Mouse (Mus musculus): Measurements from ENCODE around the gene Robo3. TPM values are rescaled to one million over a fixed set of nuclear protein-coding genes. Genes with fewer than 3 reads are reported as not detected.

The Robo3 gene
- total RNA-seq, 2 experiments from 2014 or later, result not detected

- no peak for ATAC-seq (replicated peaks; ENCODE audit: low FRiP score, poor library complexity, severe bottlenecking)
Observed at GRCm38 (mm10) chr9:37432026-37432666, 900 bp downstream of the Robo3 start.

GRCm38 (mm10) chr9:37430582-37430981 is 2.5 kb downstream of the Robo3 start:
- ATAC-seq (replicated peaks; ENCODE audit: low FRiP score, poor library complexity, severe bottlenecking), result no peak

- ATAC-seq (replicated peaks; ENCODE audit: low FRiP score, poor library complexity, severe bottlenecking), result no peak
Observed at GRCm38 (mm10) chr9:37429326-37429725, 3.7 kb downstream of the Robo3 start.

GRCm38 (mm10) chr9:37421239-37421638 is 11.8 kb downstream of the Robo3 start:
- ATAC-seq (replicated peaks; ENCODE audit: low FRiP score, poor library complexity, severe bottlenecking), result no peak

GRCm38 (mm10) chr9:37420676-37421075 is 12.4 kb downstream of the Robo3 start:
- no peak for ATAC-seq (replicated peaks; ENCODE audit: low FRiP score, poor library complexity, severe bottlenecking)

- no peak for ATAC-seq (replicated peaks; ENCODE audit: low FRiP score, poor library complexity, severe bottlenecking)
Observed at GRCm38 (mm10) chr9:37418791-37419190, 14.3 kb downstream of the Robo3 start.

GRCm38 (mm10) chr9:37414666-37415065 is 18.4 kb downstream of the Robo3 start:
- no peak for ATAC-seq (replicated peaks; ENCODE audit: low FRiP score, poor library complexity, severe bottlenecking)

GRCm38 (mm10) chr9:37412989-37413388 is 20.1 kb downstream of the Robo3 start:
- ATAC-seq (replicated peaks; ENCODE audit: low FRiP score, poor library complexity, severe bottlenecking), result no peak

GRCm38 (mm10) chr9:37409698-37410445 is 23.2 kb downstream of the Robo3 start:
- no peak for ATAC-seq (replicated peaks; ENCODE audit: low FRiP score, poor library complexity, severe bottlenecking)

- no peak for ATAC-seq (replicated peaks; ENCODE audit: low FRiP score, poor library complexity, severe bottlenecking)
Observed at GRCm38 (mm10) chr9:37407850-37408502, 25.1 kb downstream of the Robo3 start.

GRCm38 (mm10) chr9:37406372-37406771 is 26.7 kb downstream of the Robo3 start:
- no peak; the same call in 1 of the 2 replicates for ATAC-seq (replicated peaks; ENCODE audit: low FRiP score, poor library complexity, severe bottlenecking)

GRCm38 (mm10) chr9:37403011-37403410 is 30.0 kb downstream of the Robo3 start:
- ATAC-seq (replicated peaks; ENCODE audit: low FRiP score, poor library complexity, severe bottlenecking), result no peak

GRCm38 (mm10) chr9:37402501-37402900 is 30.5 kb downstream of the Robo3 start:
- no peak for ATAC-seq (replicated peaks; ENCODE audit: low FRiP score, poor library complexity, severe bottlenecking)

- no peak for ATAC-seq (replicated peaks; ENCODE audit: low FRiP score, poor library complexity, severe bottlenecking)
Observed at GRCm38 (mm10) chr9:37401802-37402201, 31.2 kb downstream of the Robo3 start, which contains the start of gene Robo4. Gene Robo4 (plus strand): TSS chr9:37401897.

- ATAC-seq (replicated peaks; ENCODE audit: low FRiP score, poor library complexity, severe bottlenecking), result no peak
Observed at GRCm38 (mm10) chr9:37400585-37400984, 32.5 kb downstream of the Robo3 start.

- ATAC-seq (replicated peaks; ENCODE audit: low FRiP score, poor library complexity, severe bottlenecking), result no peak
Observed at GRCm38 (mm10) chr9:37393482-37394131, 39.4 kb downstream of the Robo3 start.

GRCm38 (mm10) chr9:37392071-37392470 is 41.0 kb downstream of the Robo3 start:
- no peak for ATAC-seq (replicated peaks; ENCODE audit: low FRiP score, poor library complexity, severe bottlenecking)

- no peak for ATAC-seq (replicated peaks; ENCODE audit: low FRiP score, poor library complexity, severe bottlenecking)
Observed at GRCm38 (mm10) chr9:37390891-37391290, 42.2 kb downstream of the Robo3 start.

GRCm38 (mm10) chr9:37384284-37385182 is 48.5 kb downstream of the Robo3 start:
- no peak for ATAC-seq (replicated peaks; ENCODE audit: low FRiP score, poor library complexity, severe bottlenecking)

All from erythroblast, adult 5-6 weeks (primary cell).